Mouse (Mus musculus) intestine, postnatal 0 days (tissue): ENCODE measurements at regions not wholly inside any gene's neighbourhood (a gene's known extent, or its start where the extent isn't known, plus 50 kb on each side); places are given as distances from the start of the nearest gene placed in this dataset.

Experiments used
- ATAC-seq: fragments of 200-750 bp; cut with Nextera tagmentation; 2 replicates; pipeline ENCODE4 v1.8.0; 2017; ENCODE audit warnings: mild to moderate bottlenecking, moderate TSS enrichment, moderate library complexity
- H3K27ac ChIP-seq: fragments of 300-500 bp; sonication (generic); 2 replicates; pipeline ENCODE4 v1.5.1; 2014; ENCODE audit warnings: mild to moderate bottlenecking, low read depth, low read length, moderate library complexity
- H3K27me3 ChIP-seq: fragments of 300-500 bp; sonication (generic); replicated peaks from 2 replicates; pipeline ENCODE4 v1.6.1; 2014; ENCODE audit warnings: low read length, mixed read lengths; ENCODE audit not compliant: control insufficient read depth, insufficient read depth
- H3K36me3 ChIP-seq: fragments of 300-500 bp; sonication (generic); 2 replicates; pipeline ENCODE4 v1.6.1; 2014; ENCODE audit warnings: mild to moderate bottlenecking, moderate library complexity; ENCODE audit not compliant: control insufficient read depth, insufficient read depth
- H3K4me1 ChIP-seq: fragments of 300-500 bp; sonication (generic); replicated peaks from 2 replicates; pipeline ENCODE4 v1.6.1; 2014; ENCODE audit warnings: antibody characterized with exemption, low read length, mixed read lengths; ENCODE audit not compliant: control insufficient read depth, insufficient read depth
- H3K4me2 ChIP-seq: fragments of 300-500 bp; sonication (generic); replicated peaks from 2 replicates; pipeline ENCODE4 v1.6.1; 2014; ENCODE audit warnings: low read depth, mild to moderate bottlenecking, moderate library complexity
- H3K4me3 ChIP-seq: fragments of 300-500 bp; sonication (generic); 2 replicates; pipeline ENCODE4 v1.5.1; 2014; ENCODE audit warnings: low read depth, low read length
- H3K9ac ChIP-seq: fragments of 300-500 bp; sonication (generic); 2 replicates; pipeline ENCODE4 v1.6.1; 2014; ENCODE audit warnings: mild to moderate bottlenecking, low read depth, low read length
- H3K9me3 ChIP-seq: fragments of 300-500 bp; sonication (generic); 2 replicates; pipeline ENCODE4 v1.6.1; 2016; ENCODE audit warnings: mixed run types; ENCODE audit not compliant: control insufficient read depth
- CTCF ChIP-seq: sonication (generic); IDR thresholded peaks from 2 replicates; pipeline ENCODE4 v1.5.1; 2016; ENCODE audit warnings: low read depth, mild to moderate bottlenecking, control low read depth, antibody characterized with exemption, moderate library complexity
- WGBS: fragments of 180-500 bp; shearing (Covaris S2); extraction: QIAGEN DNeasy Blood & Tissue Kit; methylation state at CpG from one replicate; pipeline ENCODE4 v1.1.7; 2014; 5-methylcytosine and 5-hydroxymethylcytosine counted together

DNA sequence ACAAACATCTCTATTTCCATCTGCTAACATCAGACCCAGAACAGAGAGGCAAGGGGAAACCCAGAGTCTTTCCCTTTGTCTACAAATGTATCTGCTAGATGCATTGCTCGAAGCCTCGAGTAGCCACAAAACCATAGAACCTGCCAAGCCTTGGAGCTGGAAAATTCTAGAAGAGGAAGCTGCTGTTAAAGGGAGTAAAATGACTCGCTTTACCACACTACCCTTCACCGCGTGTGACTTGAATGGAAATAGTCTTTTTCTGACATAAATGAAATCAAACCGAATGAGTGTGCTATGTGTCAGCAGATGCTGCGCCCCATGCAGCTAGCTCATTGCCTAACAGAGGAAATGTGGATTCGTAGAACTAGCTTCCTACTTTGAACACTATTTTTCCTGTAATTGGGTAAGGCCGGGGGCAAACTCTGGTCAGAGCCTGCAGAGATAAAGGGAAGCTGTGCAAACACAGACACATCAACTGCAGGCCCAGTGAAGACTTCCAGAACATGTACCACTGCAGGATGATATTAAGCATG, 63.3 kb upstream of the Rbpj start:
- H3K9me3 ChIP-seq: no peaks in the 10 kb centered on the region
- H3K36me3 ChIP-seq: no peaks in the 10 kb centered on the region
- H3K9ac ChIP-seq: no peak overlapping the region
- no peak for ATAC-seq
- H3K4me2 ChIP-seq: no peak overlapping the region
- WGBS: 60% methylated on average over 9 of the region's 9 CpGs
- no peak for TF ChIP-seq CTCF
- H3K27ac ChIP-seq: no peak overlapping the region
- H3K4me3 ChIP-seq: no peak overlapping the region
- no peaks in the 10 kb centered on the region for H3K27me3 ChIP-seq
- no peaks in the 10 kb centered on the region for H3K4me1 ChIP-seq

DNA sequence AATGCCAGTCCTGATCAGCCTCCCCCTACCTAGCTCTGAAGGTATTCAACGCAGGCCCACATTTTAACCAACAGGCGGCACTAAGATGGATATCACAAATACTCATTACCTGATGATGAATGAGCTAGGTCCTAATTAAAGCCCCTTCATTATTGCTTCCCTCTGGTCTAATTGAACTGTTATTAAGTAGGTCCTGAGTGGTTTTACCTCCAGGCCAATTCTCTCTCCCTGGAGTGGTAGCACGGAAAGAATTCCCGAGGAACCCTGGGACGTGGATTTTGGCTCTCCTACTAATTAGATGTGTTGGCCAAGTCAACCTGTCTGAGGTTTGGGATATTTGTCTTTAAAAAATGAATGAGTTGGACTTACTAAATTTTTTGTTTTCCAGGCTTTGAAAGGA, 60.0 kb upstream of the Rbpj start:
- Histone ChIP-seq H3K9ac (no peak overlapping the region), H3K27ac (no peak overlapping the region), H3K4me3 (no peak overlapping the region), H3K36me3 (no peaks in the 10 kb centered on the region), H3K9me3 (no peaks in the 10 kb centered on the region), H3K4me2 (no peak overlapping the region), H3K27me3 (no peaks in the 10 kb centered on the region), H3K4me1 (no peaks in the 10 kb centered on the region)
- 91% methylated on average over 5 of the region's 5 CpGs for WGBS
- TF ChIP-seq CTCF: no peak
- ATAC-seq: no peak

DNA sequence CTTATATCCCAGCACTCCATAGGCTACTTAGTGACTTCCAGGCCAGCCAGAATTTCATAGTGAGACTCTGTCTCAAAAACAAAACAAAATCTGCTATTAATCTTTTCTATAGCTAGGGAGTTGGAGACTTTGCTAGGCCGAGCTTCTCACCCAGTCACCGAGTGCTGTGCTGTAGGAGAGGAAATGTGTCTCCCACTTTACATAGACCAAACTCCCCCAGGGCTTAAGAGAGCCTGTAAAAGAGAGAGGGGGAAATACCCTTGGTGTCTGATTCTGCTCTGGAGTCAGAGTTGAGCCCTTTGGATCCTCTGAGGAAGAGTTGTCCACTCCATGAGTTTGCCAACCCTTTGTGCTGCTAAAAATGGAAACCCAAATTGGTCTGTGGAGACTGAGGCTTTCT, 58.3 kb upstream of the Rbpj start:
- H3K36me3 ChIP-seq: no peaks in the 10 kb centered on the region
- no peak overlapping the region for H3K4me2 ChIP-seq
- H3K9ac ChIP-seq: no peak overlapping the region
- TF ChIP-seq CTCF: no peak
- WGBS: 78% methylated on average over 2 of the region's 2 CpGs
- H3K27me3 ChIP-seq: no peaks in the 10 kb centered on the region
- H3K4me1 ChIP-seq: no peaks in the 10 kb centered on the region
- no peaks in the 10 kb centered on the region for H3K9me3 ChIP-seq
- H3K4me3 ChIP-seq: no peak overlapping the region
- H3K27ac ChIP-seq: no peak overlapping the region
- no peak for ATAC-seq

DNA sequence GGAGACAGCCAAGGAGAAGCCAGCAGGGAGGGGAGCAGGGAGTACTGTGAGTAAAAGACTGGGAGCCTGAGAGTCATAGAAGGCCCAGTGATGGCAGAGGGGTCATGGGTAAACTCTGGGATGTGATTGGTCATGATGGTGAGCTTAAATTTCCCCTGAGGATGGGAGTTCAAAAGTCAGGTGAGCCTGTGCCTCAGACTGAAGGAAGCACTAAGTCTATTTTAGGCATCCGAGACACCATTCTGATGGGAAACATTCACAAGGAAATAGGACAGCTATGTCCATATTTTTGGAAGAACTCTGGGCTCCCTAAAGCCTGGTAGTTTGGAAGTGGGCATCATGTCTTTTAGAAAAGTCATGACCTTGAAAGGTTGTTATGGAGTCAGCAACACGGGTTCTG, 57.7 kb upstream of the Rbpj start:
- no peak overlapping the region for H3K9ac ChIP-seq
- ATAC-seq: no peak
- H3K9me3 ChIP-seq: no peaks in the 10 kb centered on the region
- H3K4me1 ChIP-seq: no peaks in the 10 kb centered on the region
- H3K36me3 ChIP-seq: no peaks in the 10 kb centered on the region
- H3K4me3 ChIP-seq: no peak overlapping the region
- no peak for TF ChIP-seq CTCF
- WGBS: 86% methylated on average over 2 of the region's 2 CpGs
- no peak overlapping the region for H3K4me2 ChIP-seq
- H3K27me3 ChIP-seq: no peaks in the 10 kb centered on the region
- H3K27ac ChIP-seq: no peak overlapping the region

DNA sequence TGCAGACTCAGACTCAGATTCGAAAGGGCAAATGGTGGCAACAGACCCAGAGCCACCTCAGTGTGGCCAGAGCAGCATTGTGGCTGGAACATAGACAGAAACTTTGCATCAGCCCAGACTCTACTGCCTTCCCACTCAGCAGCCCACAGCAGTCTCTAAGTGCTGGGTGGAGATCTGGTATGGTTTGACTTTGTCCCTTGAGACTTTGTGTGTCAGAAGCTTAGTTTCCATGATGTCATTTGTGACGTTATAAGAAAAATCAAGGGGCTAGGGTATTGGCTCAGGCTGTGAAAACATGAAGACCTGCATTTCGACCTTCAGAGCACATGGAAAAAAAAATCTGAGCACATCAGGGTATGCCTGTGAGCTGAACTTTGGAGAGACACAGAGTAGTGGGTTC, 56.2 kb upstream of the Rbpj start:
- Histone ChIP-seq H3K4me3 (no peak overlapping the region), H3K36me3 (no peaks in the 10 kb centered on the region), H3K27ac (no peak overlapping the region), H3K27me3 (no peaks in the 10 kb centered on the region), H3K4me2 (no peak overlapping the region), H3K9me3 (no peaks in the 10 kb centered on the region), H3K4me1 (no peaks in the 10 kb centered on the region), H3K9ac (no peak overlapping the region)
- no peak for ATAC-seq
- TF ChIP-seq CTCF: no peak
- 80% methylated on average over 3 of the region's 3 CpGs for WGBS

DNA sequence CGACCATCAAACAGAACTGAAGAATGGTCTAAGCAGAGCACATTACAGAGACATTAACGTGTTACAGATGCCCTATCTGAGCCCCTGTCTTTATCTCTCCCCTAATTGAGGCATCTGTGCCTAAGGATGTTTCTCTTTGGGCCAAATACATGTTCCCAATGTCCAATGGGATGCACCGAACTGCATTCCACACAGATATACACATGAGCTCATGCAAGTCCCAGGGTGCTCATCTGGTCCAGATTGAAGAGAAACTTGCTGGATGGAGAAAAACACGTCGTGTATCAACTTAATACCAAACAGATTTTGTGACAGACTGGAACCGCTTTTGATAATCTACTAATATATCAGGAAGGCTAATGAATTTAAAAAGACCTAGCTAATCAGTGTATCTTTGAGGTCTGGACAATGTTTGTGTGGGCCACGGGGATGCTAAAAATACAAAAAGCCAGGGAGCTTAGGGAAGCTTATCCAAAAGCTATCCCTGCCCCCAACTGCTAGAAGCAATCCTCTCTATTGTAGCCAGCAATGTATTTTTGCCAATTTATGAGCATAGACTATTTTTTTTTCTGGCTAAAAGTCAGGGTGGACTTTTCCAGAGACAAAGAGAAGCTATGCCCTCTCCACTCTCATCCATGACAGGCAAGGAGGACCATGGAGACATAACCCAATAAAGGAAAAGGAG, 53.4 kb upstream of the Rbpj start:
- Histone ChIP-seq H3K4me3 (no peak overlapping the region), H3K27me3 (no peaks in the 10 kb centered on the region), H3K9me3 (no peaks in the 10 kb centered on the region), H3K4me2 (no peak overlapping the region), H3K9ac (no peak overlapping the region), H3K4me1 (no peaks in the 10 kb centered on the region), H3K36me3 (no peaks in the 10 kb centered on the region), H3K27ac (no peak overlapping the region)
- no peak for TF ChIP-seq CTCF
- ATAC-seq: no peak
- WGBS: 61% methylated on average over 7 of the region's 7 CpGs
